Mouse (Mus musculus) T-helper 1 cell (primary cell): Measurements from ENCODE around the gene Slc7a14.
"Not testable (repeated sequence)": the region's sequence is repeated elsewhere in the genome, so short reads cannot be mapped to it uniquely, and the experiment has no call there.

Experiments
- in situ Hi-C: fragments of 300-600 bp; cut with MboI, MseI; formaldehyde crosslinking; loops from one replicate; pipeline ENCODE4 v1.15.1; 2025; ENCODE audit warnings: high pct_unique_total_duplicates

Slc7a14 gene

GRCm38 (mm10) chr3:31309934-31310787 is at the start of gene Slc7a14:
Gene Slc7a14 (minus strand): TSS chr3:31310378.
- in situ Hi-C loops = no loop called here

DNA sequence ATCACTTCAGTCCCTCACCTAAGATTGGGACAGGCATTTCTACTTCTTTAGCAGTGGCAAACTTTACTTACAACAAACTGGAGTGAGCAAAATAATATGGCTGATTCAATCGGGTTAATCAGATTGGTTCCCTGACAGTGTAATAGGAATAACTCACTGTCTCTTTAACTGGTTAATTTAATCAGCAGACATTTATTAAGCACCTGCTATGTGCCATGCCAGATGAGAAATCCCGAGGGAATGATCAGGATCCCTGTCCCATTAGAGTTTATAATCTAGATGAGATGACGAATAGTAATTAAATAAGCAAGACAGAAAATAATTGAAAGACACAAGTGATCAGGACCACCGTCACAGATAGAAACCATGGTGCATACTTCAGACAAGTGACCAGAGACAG is 36.4 kb upstream of the Slc7a14 start:
- in situ Hi-C loops = no loop called here

DNA sequence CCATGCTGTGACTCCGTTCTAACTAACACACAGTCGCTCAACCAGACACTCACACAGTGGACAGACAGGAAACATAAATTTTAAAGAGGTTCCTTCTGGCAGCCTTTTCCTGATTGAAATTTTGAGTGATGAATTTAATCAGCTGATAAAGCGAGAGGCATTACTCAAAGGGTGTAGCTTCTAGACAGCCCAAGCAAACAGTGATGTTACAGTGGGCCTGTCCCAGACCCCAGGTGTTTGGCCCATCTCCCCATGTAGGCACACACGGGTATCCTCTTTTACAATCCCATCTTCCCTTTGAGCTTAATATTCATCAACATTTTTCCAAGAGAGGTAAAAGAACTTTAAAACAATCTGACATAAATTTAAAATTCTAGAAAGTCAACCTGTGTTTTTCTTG is 35.6 kb upstream of the Slc7a14 start:
- in situ Hi-C loops = no loop called here

DNA sequence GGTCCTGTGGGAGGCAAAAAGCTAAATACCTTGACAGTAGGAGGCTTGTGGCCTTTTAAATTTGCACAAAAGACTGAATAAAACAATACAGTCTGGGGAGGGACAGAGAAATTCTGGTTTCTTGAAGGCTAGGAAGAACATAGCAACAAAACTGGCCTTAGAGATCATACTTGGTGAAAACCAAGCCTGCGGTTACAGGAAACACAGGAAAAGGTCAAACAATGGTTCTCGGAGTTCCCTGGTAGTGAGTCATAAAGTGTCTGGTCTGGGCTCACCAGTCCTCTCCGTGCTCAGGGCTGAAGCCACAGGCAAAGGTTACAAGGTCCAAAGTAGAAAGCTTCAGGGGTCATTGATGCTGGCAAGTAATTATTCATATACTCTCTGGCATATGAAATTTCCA is 29.1 kb upstream of the Slc7a14 start:
- in situ Hi-C loops = no loop called here

- in situ Hi-C loops = no loop called here
These were observed 18.2 kb upstream of the Slc7a14 start for GRCm38 (mm10) chr3:31328237-31328836.

DNA sequence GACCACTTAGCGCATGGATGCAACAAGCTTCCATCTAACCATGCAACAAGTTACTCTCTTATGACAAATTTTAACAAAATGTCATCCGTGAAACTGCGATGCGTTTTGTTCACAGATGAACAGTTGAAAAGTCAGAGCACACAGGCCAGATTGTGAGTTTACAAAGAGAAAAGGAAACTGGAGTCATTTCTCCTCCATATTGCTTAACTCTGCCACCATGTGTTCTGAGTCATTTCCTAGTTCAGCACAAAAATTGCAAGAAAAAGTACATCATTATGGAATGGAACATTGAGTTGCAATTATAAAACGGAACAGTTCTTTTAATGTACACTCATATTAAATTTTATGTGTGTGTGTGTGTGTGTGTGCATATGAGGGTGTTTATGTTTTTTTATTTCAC is 17.6 kb upstream of the Slc7a14 start:
- in situ Hi-C loops = no loop called here

DNA sequence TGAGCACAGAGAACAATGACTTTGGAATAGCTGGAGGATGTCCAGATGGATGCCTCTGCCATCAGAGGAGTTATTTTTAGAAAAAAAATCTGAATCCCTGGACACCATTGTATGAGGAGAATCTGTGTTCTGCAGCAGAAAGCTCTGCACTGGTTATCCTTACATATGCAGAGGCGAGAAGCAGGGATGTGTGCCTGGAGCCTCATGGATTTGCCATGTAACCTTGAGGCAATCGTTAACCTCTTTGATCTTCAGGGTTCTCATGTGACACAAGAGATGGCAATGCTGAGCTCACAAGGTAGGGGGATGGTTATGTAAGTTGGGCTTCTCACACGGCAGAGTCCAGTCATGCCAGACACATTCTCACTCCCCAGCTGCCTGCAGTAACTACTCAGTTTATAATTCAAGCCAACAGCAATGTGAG is 14.1 kb upstream of the Slc7a14 start:
- in situ Hi-C loops = no loop called here

DNA sequence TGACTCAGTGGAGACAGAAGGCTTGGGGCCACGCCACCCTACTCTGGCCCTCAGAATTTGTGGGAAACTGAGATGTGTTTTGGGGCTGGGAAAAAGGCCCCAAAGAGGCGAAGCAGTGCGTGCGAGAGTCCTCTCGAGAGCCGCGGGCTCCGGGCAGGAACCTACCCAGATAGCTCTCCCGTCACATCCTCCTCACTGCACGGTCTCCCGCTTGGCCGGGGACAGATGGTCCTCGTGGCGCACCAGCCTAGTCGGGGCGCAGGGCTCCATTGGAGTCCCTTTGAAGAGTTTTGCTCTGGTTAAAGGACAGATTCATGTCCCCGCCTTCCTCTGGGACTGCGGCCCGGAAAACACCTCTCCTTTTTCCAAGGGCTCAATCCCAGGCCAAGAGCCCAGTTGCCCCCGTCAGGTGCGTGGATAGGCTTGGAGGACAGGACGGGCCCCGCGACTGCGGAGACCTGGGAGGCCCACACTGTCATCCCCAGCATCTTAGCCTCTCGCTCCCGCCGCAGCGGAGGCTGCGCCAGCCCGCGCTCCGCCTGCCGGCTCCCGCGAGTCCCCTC is 726 bp downstream of the Slc7a14 start:
- in situ Hi-C loops = no loop called here

DNA sequence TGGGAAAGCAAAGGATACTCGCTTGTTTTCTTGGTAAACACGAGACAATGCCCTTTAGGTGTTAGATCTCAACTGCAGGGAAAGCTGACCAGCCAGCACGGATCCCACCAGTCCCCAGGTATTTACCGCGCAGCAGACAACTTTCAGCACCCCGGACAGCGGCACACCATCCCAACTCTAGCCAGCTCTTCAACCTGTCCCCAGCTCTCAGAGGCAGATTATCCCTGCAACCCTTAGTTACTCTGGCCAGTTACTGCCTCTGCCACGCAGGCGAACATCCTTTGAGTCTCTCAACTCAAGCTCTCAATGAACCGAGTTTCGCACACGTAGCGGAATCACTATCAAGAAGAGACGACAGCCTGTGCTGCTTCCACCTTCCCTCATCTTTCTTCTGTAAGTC is 1.3 kb downstream of the Slc7a14 start:
- in situ Hi-C loops = no loop called here

DNA sequence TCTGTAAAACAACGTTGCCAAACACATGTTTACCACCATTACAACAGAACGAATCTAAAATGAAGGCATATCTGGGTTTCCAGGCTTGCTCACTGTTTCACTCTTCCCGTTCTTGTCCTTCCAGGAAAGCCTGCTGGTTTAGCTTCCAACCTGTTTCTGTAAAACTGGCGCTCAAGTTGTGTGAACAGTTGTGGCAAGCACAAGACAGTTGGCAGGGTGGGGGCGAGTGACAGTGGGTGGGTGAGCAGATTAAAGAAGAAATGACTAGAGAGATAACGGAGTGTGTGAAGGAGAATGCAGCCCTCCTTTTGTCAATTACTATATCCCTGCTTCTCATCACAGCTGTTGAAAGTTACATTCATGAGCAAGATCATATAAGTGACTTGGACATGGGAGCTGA is 2.2 kb downstream of the Slc7a14 start:
- in situ Hi-C loops = no loop called here

DNA sequence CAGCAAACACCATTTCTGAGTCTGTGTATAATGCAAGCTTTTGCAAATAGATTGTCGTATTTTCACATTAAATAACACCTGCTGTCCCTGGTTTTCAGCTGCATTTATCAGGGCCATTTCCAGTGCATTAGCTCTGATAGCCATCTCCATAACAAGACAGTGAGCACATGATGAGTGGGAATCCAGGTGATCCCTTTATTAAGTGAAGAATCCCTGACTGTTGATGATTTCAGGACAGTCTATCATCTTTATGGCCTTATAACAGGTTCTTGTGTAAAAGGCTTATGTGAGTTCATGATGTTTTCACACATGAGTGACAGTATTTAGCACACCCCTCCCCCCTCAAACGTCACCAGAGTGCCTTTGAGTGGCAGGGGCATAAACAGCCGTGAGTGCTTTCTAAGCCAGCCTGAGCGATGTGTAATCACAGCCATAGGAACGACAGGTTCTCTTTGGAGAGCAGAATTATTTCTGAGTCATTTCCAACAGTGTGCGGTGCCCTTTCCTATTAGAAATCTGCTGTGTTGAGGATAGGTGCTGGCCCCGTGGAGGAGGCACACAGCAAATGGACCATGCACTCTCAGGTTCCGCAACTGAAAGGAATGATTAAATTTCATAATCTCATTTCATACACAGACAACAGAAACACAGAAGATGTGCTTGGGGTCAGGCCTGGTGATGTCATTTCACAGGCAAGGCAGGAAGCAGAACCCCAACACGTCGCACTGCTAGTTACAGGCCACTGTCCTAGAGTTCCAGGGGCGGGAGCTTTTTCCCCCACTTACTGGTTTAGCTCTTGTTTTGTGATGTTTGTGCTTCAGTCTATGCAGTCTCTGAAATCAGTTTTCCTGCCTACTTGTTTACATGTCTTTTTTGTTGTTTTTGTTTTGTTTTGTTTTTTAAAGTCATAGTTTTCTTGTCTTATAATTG is 18.2 kb downstream of the Slc7a14 start:
- in situ Hi-C loops = no loop called here

DNA sequence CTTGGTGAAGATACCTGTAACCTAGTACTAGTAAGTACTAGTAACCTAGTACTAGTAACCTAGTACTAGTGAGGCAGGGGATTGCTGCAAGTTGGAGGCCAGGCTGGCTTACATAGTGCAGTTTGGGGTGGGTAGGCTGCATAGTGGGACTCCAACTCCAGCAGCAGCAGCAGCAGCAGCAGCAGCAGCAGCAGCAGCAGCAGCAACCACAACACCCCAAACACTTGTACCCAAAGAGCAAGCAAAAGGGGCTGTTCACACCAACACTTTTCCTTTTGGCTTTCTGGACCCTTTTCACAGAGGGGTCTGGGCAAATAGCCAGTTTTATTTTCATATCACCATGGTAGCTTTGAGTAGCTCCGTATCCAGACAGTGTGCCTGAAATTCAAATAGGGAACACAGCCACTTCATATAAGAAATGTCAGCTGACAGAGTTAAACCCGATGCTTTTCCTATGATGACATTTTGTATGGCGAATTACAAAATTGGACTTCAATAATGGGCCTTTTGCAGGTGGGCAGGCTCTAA is 22.7 kb downstream of the Slc7a14 start:
- in situ Hi-C loops = no loop called here

DNA sequence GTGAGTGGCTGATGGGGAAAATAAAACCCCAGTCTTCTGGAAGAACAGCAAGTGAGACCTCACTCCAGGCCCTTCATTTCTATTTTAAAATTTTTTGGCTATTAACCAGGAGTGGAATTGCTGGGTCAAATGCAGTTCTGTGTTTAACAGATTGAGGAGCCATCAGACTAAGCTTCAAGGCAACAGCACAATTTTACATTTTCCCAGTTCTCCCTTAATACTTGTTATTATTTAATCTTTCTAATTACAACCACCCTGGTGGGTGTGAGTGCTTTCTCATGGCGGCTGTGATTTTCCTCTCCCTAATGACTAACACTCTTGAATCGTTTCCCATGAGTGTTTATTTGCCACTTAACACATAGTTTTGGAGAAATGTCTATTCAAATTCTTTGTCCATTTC is 29.1 kb downstream of the Slc7a14 start:
- in situ Hi-C loops = no loop called here

- in situ Hi-C loops = no loop called here
These were observed 35.3 kb downstream of the Slc7a14 start for GRCm38 (mm10) chr3:31274875-31275274.

- in situ Hi-C loops = not testable (repeated sequence)
These were observed 36.9 kb downstream of the Slc7a14 start for GRCm38 (mm10) chr3:31273247-31273646.

DNA sequence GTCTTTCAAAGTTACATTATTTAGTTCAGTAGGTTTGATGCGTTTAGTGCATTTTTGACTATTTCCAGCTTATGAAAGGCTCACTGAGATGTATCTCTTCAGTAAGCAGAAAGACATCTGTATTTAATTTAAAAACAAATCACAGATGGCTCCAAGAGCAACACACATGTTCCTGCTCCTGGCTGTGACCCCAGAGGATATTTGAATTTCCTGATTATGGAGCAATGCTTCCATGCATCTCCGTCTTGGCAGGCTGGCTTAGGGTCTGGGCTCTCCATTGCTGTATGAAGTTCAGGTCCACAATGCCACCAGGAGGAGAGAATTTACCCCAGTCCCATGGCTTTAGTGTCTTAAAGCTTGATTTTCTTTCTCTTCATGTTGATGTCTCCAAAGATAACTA is 37.5 kb downstream of the Slc7a14 start:
- in situ Hi-C loops = no loop called here

GRCm38 (mm10) chr3:31269551-31270317 is 40.4 kb downstream of the Slc7a14 start:
- in situ Hi-C loops = no loop called here

DNA sequence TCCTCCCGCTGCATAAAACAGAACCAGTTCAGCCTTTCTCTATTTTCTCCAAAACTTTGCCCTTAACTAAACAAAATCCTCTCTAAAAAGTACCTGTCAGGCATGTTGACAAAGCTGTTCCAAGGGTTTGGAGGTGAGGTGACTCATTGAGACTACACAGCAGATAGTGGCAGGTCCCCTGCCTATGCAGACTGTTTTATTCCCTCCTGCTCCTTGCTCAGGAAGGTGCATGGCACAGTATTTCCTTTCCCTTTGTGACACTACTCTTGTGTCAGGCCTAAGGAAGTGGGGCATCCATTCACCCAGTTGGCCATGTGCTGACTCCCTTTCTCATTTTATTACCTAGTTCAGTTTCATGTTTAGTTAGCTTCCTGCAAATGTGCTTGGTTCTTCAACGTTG is 42.3 kb downstream of the Slc7a14 start:
- in situ Hi-C loops = no loop called here

- in situ Hi-C loops = no loop called here
These were observed 43.2 kb downstream of the Slc7a14 start for GRCm38 (mm10) chr3:31266941-31267340.

- in situ Hi-C loops = no loop called here
These were observed 46.6 kb downstream of the Slc7a14 start for GRCm38 (mm10) chr3:31263535-31263934.
